Mouse (Mus musculus): ENCODE data around the gene Pon2. TPM values are rescaled to one million over a fixed set of nuclear protein-coding genes. Genes with fewer than 3 reads are reported as not detected.
A peak's percentile ranks its signal among the peaks of the same experiment; 100 is the strongest.
"Not testable (repeated sequence)": the region's sequence is repeated elsewhere in the genome, so short reads cannot be mapped to it uniquely, and the experiment has no call there.

The Pon2 gene
- 30.6 and 35.1 TPM in 2 replicates for polyA plus RNA-seq (2012; rRNA removed)

- no peak for DNase-seq (ENCODE audit: low read depth)
Measured at GRCm38 (mm10) chr6:5298092-5298554, at the start of gene Pon2. Gene Pon2, minus strand, starts transcription at chr6:5298455.

GRCm38 (mm10) chr6:5344255-5344654, 46.0 kb upstream of the Pon2 start:
- DNase-seq (ENCODE audit: low read depth) = no peak

- not testable (repeated sequence) for DNase-seq (ENCODE audit: low read depth)
Measured at GRCm38 (mm10) chr6:5339283-5339682, 41.0 kb upstream of the Pon2 start.

- not testable (repeated sequence) for DNase-seq (ENCODE audit: low read depth)
Measured at GRCm38 (mm10) chr6:5338781-5339180, 40.5 kb upstream of the Pon2 start.

- not testable (repeated sequence) for DNase-seq (ENCODE audit: low read depth)
Measured at GRCm38 (mm10) chr6:5336016-5336415, 37.8 kb upstream of the Pon2 start.

- DNase-seq (ENCODE audit: low read depth) = no peak
Measured at GRCm38 (mm10) chr6:5334021-5334420, 35.8 kb upstream of the Pon2 start.

- peak; percentile 96 for DNase-seq (ENCODE audit: low read depth)
Measured at GRCm38 (mm10) chr6:5332560-5333150, 34.4 kb upstream of the Pon2 start.

- no peak for DNase-seq (ENCODE audit: low read depth)
Measured at GRCm38 (mm10) chr6:5325122-5325521, 26.9 kb upstream of the Pon2 start.

- DNase-seq (ENCODE audit: low read depth) = not testable (repeated sequence)
Measured at GRCm38 (mm10) chr6:5324101-5324500, 25.8 kb upstream of the Pon2 start.

GRCm38 (mm10) chr6:5316630-5317029, 18.4 kb upstream of the Pon2 start:
- no peak for DNase-seq (ENCODE audit: low read depth)

GRCm38 (mm10) chr6:5315053-5315759, 17.0 kb upstream of the Pon2 start:
- DNase-seq (ENCODE audit: low read depth) = peak; percentile 82

GRCm38 (mm10) chr6:5313951-5314590, 15.8 kb upstream of the Pon2 start:
- DNase-seq (ENCODE audit: low read depth) = no peak

GRCm38 (mm10) chr6:5310491-5310890, 12.2 kb upstream of the Pon2 start:
- DNase-seq (ENCODE audit: low read depth) = no peak

- DNase-seq (ENCODE audit: low read depth) = peak; percentile 91
Measured at GRCm38 (mm10) chr6:5309595-5310197, 11.4 kb upstream of the Pon2 start.

- peak; percentile 97 for DNase-seq (ENCODE audit: low read depth)
Measured at GRCm38 (mm10) chr6:5305926-5306325, 7.7 kb upstream of the Pon2 start.

- no peak for DNase-seq (ENCODE audit: low read depth)
Measured at GRCm38 (mm10) chr6:5304956-5305355, 6.7 kb upstream of the Pon2 start.

GRCm38 (mm10) chr6:5300629-5301028, 2.4 kb upstream of the Pon2 start:
- peak; percentile 98 for DNase-seq (ENCODE audit: low read depth)

GRCm38 (mm10) chr6:5299561-5299960, 1.3 kb upstream of the Pon2 start:
- no peak for DNase-seq (ENCODE audit: low read depth)

- no peak for DNase-seq (ENCODE audit: low read depth)
Measured at GRCm38 (mm10) chr6:5297321-5298091, 749 bp downstream of the Pon2 start.

GRCm38 (mm10) chr6:5296067-5296466, 2.2 kb downstream of the Pon2 start:
- DNase-seq (ENCODE audit: low read depth) = no peak

GRCm38 (mm10) chr6:5294659-5295449, 3.4 kb downstream of the Pon2 start:
- DNase-seq (ENCODE audit: low read depth) = no peak

Measured in gonadal fat pad, adult 2 months (tissue).